Mouse (Mus musculus) spleen, adult 2 months (tissue): ENCODE data around the gene Snx29.

ENCODE experiments used
- CTCF ChIP-seq: fragments of 200-500 bp; IDR thresholded peaks from 2 replicates; pipeline ENCODE4 v1.5.1; 2011; ENCODE audit warnings: mild to moderate bottlenecking, inconsistent platforms; ENCODE audit not compliant: insufficient read depth, insufficient read length, insufficient replicate concordance; ENCODE audit errors: extremely low read depth
- POLR2A ChIP-seq: fragments of 200-500 bp; IDR thresholded peaks from 2 replicates; pipeline ENCODE4 v1.6.1; 2011; ENCODE audit warnings: low read depth, low read length, inconsistent platforms

GRCm38 (mm10) chr16:11446977-11447376 is 124.3 kb downstream of the Snx29 start:
- TF ChIP-seq CTCF (no peak), POLR2A (no peak)
